Mouse (Mus musculus): ENCODE data around the gene Efcab8.
"Not testable (repeated sequence)": the region's sequence is repeated elsewhere in the genome, so short reads cannot be mapped to it uniquely, and the experiment has no call there.

Efcab8 gene

DNA sequence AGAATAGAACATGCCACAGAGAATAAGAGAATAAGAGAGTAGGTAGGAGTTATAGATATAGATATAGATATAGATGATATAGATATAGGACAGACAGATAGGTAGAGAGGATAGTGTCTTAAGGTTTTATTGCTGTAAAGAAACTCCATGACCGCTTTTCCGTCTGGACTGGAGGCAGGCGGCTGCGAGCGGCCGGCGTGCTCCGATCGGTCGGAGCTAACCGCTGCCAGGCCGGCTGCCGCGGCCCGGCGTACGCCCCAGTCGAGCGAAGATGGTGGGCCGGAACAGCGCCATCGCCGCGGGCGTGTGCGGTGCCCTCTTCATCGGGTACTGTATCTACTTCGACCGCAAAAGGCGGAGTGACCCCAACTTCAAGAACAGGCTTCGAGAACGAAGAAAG lies 46.2 kb downstream of the Efcab8 start:
- not testable (repeated sequence) for DNase-seq

DNA sequence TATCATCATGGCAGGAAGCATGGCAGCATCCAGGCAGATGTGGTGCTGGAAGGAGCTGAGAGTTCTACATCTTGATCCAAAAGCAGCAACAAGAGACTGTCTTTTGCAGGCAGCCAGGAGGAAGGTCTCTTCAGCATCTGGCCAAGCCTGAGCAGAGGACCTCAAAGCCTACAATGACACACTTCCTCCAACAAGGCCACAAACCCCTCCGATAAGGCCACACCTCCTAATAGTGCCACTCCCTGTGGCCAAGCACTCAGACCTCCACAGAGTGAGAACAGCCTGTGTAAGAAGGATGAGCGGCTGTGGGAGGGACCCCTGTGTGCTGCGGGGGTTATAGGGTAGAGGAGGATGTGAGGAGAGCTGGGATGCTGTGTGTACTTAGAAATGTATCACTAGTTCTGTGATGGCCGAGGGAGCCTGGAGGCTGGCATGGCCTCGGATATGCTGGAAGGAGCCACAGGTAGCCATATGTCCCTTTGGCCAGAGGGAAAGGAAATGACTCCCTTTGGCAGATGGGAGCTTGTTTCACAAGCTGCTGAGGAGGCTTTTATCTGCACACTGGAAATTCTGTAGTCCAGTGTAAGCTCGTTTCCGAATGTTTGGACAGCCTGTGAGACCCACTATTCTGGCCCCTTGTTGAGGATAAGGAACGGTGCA lies 47.6 kb downstream of the Efcab8 start:
- no peak for DNase-seq

DNA sequence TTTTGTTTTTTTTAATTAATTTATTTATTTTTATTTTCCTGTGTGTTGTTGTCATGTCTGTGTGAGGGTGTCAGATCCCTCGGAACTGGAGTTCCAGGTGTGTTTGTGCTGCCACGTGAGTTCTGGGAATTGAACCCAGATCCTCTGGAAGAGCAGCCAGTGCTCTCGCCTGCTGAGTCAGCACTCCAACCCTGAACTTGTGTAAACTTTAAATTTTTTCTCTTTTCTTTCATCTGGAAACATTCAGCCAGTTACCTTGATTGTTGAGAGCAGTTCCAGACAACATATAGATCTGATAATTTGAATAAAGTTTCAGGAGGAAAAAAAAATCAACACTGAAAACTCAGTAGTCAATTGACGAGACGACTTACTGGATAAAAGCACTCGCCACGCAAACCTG lies 49.0 kb downstream of the Efcab8 start:
- DNase-seq: no peak

DNA sequence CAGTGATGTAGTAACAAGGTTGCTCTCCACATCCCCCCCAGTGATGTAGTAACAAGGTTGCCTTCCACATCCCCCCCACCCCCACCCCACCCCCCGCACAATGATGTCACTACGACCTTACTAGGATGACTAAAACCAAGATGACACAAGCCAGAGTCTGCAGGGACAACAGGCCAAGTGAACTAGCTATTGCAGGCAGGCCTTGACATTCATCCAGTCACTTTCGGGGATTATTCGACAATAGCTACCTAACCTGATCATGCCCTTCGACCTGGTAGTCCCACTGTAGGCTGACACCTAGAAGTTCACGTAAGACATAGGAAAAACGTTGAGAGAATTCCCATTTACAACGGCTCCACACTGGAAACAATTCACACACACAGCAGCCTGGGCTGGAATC lies 53.6 kb downstream of the Efcab8 start:
- no peak for DNase-seq

DNA sequence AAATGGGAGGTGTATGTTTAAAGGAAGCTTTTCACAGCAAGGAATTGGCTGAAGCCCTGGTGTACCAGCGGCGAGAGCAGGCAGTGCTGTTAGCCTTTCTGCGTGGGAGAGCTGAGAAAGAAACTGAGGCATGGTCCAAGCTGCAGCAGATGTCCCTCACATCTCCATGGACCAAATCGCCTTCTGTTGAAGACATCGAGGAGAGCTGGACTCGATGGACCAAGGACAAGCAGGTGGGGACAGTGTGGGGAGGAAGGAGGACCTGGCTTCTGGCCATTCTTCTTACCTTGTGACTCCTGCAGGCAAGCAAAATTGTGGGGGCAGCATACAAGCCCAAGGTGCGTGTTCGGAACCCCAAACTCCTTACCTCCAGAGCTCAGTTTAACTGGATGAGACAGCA lies 63.1 kb downstream of the Efcab8 start:
- no peak for DNase-seq

DNA sequence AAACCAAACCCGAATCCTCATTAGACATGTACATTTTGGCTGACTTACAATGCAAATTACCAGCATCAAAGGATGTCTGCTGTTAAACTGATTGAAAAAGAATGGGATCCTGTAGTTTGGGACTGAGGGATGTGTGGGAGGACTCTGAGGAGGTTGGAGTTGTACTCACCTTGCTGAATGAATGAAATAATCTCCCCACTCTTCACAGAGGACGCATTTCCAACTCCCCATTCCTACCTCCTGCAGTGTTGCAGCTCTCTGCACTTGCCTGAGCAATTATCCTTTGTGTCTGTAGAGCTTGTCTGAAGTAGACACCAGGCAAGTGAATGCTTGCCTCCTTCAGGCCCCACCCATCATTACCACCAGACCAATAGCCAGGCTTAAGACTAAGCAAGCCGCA lies 68.7 kb downstream of the Efcab8 start:
- peak in 1 of 2 experiments; percentile 6 for DNase-seq

DNA sequence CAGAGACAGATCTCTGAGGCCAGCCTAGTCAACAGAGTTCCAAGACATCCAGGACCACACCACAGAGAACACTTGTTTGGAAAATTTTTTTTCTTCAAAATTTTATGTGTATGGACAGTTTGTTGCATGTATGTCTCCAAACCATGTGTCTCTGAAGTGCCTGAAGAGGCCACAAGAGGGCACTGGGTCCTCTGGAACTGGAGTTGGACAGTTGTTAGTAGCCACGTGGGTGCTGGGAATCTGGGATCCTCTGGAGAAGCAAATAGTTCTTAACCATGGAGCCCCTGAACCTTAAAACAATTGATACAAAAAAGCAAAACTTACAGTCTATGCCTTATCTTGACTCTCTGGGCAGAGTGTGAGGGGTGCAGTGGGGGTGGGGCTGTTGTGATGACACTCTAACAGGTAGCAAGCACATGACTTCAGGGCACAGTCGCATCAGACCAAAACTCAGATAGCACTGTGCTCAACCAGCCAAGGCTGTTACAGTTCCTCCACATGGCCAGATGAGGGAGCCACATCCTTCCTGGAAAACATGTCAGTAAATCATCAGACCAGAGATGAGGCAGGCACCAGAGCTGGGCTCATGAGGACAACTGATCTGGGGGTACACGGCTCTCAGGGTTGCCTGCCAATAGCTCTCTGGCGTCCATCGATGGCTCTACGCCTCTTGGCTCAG lies 70.8 kb downstream of the Efcab8 start:
- peak in 1 of 2 experiments; percentile 28 for DNase-seq

DNA sequence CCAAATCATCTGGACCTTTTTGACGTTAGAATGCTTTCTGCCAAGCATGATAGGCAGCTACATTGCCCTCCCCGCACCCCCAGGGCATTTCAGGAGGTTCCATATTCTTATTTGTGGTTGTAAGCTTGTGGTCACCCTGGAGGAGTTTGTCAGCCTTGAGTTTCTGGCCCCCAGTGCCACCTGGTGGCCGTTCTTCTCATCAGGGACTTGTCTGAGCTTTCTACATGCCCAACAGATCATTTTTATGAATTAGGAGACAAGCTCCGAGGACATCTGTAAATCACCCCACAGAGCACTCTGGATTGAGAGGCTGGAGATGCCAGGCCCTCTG lies 71.3 kb downstream of the Efcab8 start:
- peak; percentile 62 to 72 for DNase-seq

DNA sequence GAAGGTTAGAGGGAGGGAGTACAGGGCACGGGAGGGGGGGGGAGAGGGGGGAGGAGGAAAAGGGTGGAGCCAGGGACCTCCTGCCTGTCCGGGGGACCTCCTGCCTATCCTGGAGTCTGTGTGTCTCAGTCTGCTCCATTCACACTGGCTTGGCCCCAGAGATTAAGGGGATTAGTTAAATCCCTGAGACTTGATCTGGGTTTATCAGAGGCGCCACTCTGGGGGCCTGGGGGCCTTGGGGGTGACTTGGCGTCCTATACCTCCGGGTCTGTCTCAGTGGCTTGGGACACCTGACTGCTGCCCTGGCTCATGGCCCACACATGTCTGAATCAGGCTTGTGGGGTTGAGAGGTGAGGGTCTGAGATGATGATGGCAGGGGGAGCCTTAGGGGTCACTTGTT lies 73.8 kb downstream of the Efcab8 start:
- peak in 1 of 2 experiments; percentile 22 for DNase-seq

DNA sequence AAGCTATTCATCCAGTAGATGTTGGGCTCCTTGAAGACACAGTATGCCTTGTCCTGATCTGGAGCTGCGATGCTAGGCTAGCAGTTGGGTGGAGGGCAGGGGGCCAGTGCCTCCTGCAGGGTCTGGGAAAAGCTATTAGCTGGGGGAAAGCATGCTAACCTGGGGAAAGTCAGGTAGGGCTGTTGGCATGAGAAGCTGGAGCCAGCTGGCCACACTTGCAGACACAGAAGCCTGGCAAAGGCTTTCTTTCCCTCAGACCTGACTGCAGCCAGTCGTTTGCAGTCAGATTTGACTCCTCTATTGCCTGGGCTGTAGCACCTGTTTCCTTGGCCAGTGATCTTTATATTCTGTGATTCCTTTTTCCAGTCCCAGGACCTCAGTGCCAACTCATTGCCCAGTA lies 79.8 kb downstream of the Efcab8 start:
- peak in 1 of 2 experiments; percentile 27 for DNase-seq

DNA sequence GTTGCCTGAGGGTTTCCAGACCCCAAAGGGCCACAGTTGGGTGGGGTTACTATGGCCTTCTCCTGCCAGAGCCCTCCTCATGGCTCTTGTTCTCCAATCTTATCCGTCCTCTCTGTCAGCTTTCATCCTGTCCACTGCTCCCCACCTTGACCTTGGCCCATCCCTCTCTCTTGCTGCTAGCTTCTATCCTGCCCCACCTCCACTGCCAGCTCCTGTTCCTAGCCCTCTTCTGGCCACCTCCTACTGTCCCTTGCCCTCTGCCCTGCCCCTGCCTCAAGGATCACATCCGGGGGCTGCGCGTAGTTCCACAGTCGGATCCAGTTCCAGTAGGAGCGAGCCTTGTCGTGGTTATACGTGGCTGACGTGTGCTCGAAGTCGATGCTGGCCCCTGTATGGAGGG lies 80.6 kb downstream of the Efcab8 start:
- no peak for DNase-seq

DNA sequence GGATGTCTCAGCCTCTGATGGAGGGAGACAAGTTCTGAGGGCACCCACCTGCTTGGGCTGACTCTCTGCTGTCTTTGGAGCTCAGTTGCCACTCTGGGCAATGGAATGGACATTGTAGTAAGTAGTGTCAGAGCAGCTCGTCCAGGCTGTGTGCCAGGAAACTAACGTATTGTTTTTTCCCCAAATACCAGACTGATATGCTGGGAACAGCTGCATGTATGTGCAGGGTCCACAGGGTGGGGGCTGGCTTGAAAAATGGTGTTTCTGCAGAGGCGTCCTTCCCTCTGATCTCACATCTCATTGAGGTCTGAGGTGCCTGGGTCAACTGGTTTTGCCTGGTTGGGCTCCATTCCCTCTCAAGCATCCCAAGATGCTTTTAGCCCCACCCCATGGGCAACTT lies 81.0 kb downstream of the Efcab8 start:
- peak in 1 of 2 experiments; percentile 12 for DNase-seq

DNA sequence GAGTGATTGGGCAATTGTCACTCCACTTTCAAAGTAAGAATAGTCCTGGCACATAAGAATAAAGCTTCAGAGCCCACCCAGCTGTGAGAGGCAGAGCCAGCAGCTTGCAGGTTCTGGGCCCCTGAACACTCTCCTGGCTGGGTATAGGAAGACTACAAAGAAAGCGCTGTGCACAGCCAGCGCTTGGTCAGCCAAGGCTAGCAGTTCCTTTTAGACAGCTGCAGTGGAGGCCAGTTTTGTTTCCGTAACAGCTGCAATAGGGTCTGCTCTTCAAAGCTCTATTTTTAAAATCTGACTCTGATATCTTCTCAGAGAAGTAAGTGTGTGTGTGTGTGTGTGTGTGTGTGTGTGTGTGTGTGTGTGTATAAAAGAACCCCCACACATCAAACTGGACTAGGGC lies 82.2 kb downstream of the Efcab8 start:
- DNase-seq: peak in 1 of 2 experiments; percentile 21

DNA sequence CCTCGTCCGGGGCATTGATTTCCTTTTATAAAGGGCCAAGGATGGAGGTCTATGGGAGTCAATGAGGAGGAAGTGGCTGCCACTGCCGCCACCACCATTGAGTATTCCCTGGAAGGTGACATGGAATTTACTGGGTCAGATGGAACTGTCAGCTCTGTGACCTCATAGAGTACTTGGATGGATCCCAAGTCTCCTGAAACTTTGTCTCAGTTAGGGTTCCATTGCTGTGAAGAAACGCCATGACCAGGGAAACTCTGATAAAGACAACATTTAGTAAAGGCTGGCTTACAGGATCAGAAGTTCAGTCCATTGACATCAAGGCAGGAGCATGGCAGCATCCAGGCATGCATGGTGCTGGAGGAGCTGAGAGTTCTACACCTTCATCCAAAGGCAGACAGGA lies 91.3 kb downstream of the Efcab8 start, which contains the start of gene Sun5:
Sun5 (minus strand) TSS at position 101 of the 400 bp plus-strand sequence.
- DNase-seq: peak in 1 of 2 experiments; percentile 17

DNA sequence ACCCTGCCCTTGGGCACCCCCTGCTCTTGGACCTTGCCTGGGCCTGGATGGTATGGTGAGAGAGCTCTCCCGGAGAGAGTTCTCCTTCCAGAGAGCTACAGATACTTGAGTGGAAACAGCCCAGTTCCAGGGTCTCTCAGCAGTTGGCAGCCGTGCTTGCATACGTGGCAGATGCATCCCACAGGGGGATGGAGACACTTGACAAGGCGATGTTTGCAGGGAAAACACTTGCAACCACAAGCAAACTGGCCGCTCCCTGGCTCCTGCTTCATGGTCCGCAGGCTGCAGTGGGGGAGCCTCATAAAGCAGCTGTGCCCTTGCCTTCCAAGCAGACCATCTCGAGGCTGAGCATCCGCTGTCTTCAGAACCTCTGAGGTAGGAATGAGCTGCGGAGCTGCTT lies 95.0 kb downstream of the Efcab8 start, which contains the start of gene Bpifb2:
Bpifb2 (plus strand) TSS at position 301 of the 400 bp plus-strand sequence.
- DNase-seq: no peak
